Mouse (Mus musculus): ENCODE results near the gene Cxcr5.
"Not testable (repeated sequence)": the region's sequence is repeated elsewhere in the genome, so short reads cannot be mapped to it uniquely, and the experiment has no call there.

Cxcr5 gene

GRCm38 (mm10) chr9:44587262-44588160 lies 25.8 kb upstream of the Cxcr5 start:
- no peak for DNase-seq

GRCm38 (mm10) chr9:44586640-44587261 lies 25.1 kb upstream of the Cxcr5 start:
- no peak for DNase-seq

- no peak for DNase-seq
Observed at GRCm38 (mm10) chr9:44582390-44582789, 20.7 kb upstream of the Cxcr5 start.

- DNase-seq: peak; percentile 57
Observed at GRCm38 (mm10) chr9:44581423-44581822, 19.7 kb upstream of the Cxcr5 start.

GRCm38 (mm10) chr9:44580085-44580484 lies 18.4 kb upstream of the Cxcr5 start:
- no peak for DNase-seq

- peak; percentile 82 for DNase-seq
Observed at GRCm38 (mm10) chr9:44579392-44579791, 17.7 kb upstream of the Cxcr5 start.

- not testable (repeated sequence) for DNase-seq
Observed at GRCm38 (mm10) chr9:44576046-44576445, 14.4 kb upstream of the Cxcr5 start.

- DNase-seq: no peak
Observed at GRCm38 (mm10) chr9:44575095-44575494, 13.4 kb upstream of the Cxcr5 start.

GRCm38 (mm10) chr9:44573306-44573705 lies 11.6 kb upstream of the Cxcr5 start:
- DNase-seq: no peak

- DNase-seq: no peak
Observed at GRCm38 (mm10) chr9:44570939-44571382, 9.3 kb upstream of the Cxcr5 start.

GRCm38 (mm10) chr9:44568083-44568455 lies 6.4 kb upstream of the Cxcr5 start:
- DNase-seq: no peak

GRCm38 (mm10) chr9:44567338-44568082 lies 5.8 kb upstream of the Cxcr5 start:
- peak; percentile 30 for DNase-seq

- no peak for DNase-seq
Observed at GRCm38 (mm10) chr9:44565367-44565766, 3.7 kb upstream of the Cxcr5 start.

- DNase-seq: no peak
Observed at GRCm38 (mm10) chr9:44562936-44563335, 1.3 kb upstream of the Cxcr5 start.

- DNase-seq: no peak
Observed at GRCm38 (mm10) chr9:44552161-44552560, 9.5 kb downstream of the Cxcr5 start.

- DNase-seq: no peak
Observed at GRCm38 (mm10) chr9:44551138-44551537, 10.5 kb downstream of the Cxcr5 start.

GRCm38 (mm10) chr9:44548412-44549152 lies 13.1 kb downstream of the Cxcr5 start:
- DNase-seq: no peak

- DNase-seq: no peak
Observed at GRCm38 (mm10) chr9:44544986-44545385, 16.7 kb downstream of the Cxcr5 start.

- DNase-seq: no peak
Observed at GRCm38 (mm10) chr9:44542364-44542763, 19.3 kb downstream of the Cxcr5 start.

- DNase-seq: no peak
Observed at GRCm38 (mm10) chr9:44540676-44541075, 21.0 kb downstream of the Cxcr5 start.

- peak; percentile 58 for DNase-seq
Observed at GRCm38 (mm10) chr9:44539816-44540421, 21.8 kb downstream of the Cxcr5 start.

GRCm38 (mm10) chr9:44537625-44538301 lies 23.9 kb downstream of the Cxcr5 start:
- peak; percentile 70 for DNase-seq

All from thymus, postnatal 4 days (tissue).